Mouse (Mus musculus) adrenal gland, postnatal 25 days (tissue): ENCODE measurements around the gene Hsdl2. TPM values are rescaled to one million over a fixed set of nuclear protein-coding genes. Genes with fewer than 3 reads are reported as not detected.

ENCODE experiments used
- DNase-seq: peaks from one replicate; pipeline ENCODE4 v3.0.0; 2021; ENCODE audit warnings: mixed read lengths
- total RNA-seq: library from RNA; stranded (reverse); gene quantifications from 2 replicates; pipeline ENCODE4 v1.2.3, GENCODE M21; 2021

Gene Hsdl2
- total RNA-seq, 1 experiment from 2014 or later, result 65.0 TPM

- DNase-seq, result peak; percentile 83
These were observed 44.9 kb downstream of the Hsdl2 start, which contains the start of gene E130308A19Rik for GRCm38 (mm10) chr4:59625998-59626910. Gene E130308A19Rik, plus strand, starts transcription at chr4:59626211.

GRCm38 (mm10) chr4:59628255-59628654 lies 46.9 kb downstream of the Hsdl2 start:
- DNase-seq, result no peak

DNA sequence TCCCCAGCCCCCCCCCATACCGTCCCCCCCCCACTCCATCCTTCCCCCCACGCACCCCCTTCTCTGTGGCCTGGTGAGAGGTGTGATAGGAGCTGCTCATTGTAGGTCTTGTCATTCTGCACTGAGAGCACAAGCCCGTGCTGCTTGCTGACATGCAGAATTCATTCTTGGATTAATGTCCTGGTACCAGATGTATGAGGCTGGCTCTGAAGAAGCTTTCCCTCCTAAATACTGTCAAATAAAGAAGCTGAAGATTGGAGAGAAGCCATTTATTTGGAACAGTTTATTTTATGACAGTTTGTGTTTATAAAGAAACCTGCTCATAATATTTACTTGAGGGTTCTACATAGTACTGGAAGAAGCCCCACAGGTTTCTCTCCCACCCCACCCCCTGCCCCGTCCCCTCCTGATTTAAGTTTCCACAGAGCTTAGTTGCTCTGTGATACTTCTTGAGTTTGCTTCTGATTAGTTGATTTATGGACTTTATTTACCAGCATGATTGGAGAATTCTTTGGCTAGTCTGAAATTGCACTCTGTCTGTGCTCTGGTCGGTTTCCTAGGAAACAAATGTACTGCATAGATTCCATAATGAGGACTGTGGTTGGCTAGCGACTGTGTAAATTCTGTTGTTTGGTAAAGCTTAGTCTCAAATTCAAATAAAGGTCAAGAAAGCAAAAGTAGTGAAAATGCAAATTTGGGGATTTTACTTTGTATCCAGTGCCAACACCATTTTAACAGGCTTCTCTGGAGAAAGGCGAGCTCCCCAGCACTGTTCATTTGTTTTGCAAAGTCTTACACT lies 47.9 kb downstream of the Hsdl2 start:
- DNase-seq, result no peak

GRCm38 (mm10) chr4:59630122-59630521 lies 48.8 kb downstream of the Hsdl2 start:
- no peak for DNase-seq

- DNase-seq, result no peak
These were observed 53.2 kb downstream of the Hsdl2 start for GRCm38 (mm10) chr4:59634532-59634931.

DNA sequence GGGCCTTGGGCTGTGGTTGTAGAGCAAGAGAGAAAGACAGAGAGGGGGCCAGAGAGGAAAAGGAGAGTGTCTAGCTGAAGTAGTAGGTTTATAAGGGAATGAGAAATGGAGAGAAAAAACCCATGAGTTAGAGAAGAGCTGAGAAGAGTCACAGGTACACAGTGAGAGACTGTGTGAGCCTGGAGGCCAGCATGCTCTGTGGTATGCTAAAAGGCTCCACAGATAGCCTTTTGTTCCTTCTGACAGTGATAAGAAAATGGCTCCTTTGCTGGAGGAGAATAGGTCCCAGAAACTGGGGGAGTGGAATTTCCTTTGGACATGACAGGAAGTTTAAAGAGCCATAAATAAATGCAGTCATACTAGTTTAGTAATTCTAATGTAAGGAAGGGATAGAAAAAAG lies 57.8 kb downstream of the Hsdl2 start:
- no peak for DNase-seq

DNA sequence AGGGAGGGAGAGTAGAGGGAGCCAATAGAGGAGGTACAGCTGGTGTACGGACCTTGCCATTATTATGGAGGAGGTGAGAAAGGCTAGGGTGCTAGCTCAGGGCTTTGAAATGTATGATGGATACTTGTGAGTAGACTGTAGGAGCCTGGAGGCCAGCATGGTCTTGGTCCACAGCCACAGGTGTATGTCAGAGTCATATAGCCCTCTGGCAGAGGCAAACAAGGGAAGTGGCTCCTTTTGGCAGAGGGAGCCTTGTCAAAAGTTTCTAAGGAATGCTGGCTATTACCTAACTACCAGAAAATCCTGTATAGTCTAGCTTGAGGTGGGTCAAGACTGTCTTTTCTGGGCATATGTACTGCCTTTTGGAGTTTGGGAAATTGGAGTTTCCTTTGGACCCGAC lies 59.4 kb downstream of the Hsdl2 start:
- DNase-seq, result no peak

DNA sequence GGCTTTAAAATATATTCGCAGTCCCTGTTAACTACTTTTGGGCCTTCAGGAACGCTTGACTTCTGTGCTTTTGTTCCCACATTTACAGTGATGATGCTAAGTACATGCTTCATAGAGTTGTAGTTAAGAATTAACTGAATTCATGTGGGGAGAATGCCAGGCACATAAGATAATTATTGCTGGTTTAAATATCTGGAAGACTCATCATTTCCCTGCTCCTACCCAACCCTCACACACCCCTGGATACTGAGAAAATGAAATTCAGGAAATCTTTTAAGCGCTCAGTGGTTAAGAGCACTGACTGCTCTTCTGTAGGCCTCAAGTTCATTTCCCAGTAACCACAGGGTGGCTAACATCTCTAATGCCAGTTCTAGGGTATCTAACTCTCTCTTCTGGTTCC lies 60.7 kb downstream of the Hsdl2 start:
- no peak for DNase-seq

DNA sequence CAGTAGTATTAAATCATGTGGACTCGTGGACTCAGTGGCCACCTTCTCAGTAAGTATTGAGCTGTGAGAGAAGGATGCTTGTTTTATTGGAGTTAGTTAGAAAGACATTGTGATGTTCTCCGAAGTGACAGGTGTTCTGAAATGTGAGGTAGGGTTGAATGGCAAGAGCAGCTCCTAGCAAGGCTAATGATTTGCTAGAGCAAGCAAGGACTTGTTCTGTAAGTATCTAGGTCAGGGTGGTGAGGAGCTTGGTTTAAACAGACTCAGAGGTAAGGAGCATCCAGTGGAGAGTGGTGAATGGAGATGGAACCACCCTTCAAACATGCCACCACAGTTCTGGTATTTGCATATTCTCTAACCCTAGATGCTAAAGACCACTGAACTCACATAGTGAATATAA lies 61.3 kb downstream of the Hsdl2 start:
- no peak for DNase-seq

DNA sequence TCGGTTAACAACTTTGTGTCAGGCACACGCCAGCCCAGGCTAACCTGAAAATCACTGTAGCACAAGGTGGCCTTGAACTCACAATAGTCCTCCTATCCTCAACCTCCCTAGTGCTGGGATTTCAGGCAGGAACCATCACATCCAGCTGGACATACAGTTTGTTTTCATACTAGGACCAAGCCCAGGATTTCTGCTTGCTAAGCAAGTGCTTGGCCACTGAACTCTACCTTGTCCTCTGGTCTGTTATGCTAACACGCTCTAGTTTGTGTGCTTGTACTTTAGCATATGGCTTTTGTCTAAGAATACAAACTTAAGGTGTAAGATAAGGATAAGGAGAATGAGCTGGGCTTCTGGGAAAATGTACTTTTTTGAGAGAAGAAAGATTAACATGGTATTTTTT lies 63.1 kb downstream of the Hsdl2 start:
- DNase-seq, result no peak

DNA sequence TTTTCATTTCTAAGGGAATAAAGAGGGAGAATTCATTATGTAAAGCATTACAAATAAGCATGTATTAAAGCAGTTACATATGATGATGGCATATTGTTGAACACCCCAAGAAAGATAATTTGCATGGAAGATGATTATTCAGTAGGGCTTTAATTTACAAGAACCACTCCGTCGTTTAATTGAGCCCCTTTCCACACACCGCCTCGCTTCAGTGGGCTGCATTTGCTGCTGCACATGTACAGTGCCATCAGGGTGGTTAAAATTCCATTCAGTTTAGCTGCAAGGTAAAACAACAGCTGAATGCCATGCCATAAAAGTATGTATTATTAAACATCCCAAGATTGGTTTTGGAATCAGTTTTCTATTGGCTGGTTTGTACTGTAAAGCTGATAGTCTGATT lies 63.6 kb downstream of the Hsdl2 start:
- DNase-seq, result no peak

DNA sequence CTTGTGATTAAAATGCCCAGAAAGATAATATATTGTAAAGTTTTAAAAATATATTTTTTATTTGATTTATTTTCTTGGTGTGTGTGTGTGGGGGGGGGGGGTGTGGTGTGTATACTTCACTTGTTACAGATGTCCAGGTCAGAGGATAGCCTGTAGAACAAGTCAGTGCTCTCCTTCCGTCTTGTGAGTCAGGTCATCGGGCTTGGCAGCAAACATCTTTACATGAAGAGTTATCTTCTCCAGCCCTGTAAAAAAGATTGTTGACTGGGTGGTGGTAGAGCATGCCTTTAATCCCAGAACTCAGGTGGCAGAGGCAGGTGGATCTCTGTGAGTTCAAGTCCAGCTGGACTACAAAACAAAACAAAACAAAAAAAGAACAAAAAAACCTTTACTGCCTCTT lies 64.2 kb downstream of the Hsdl2 start:
- DNase-seq, result no peak

DNA sequence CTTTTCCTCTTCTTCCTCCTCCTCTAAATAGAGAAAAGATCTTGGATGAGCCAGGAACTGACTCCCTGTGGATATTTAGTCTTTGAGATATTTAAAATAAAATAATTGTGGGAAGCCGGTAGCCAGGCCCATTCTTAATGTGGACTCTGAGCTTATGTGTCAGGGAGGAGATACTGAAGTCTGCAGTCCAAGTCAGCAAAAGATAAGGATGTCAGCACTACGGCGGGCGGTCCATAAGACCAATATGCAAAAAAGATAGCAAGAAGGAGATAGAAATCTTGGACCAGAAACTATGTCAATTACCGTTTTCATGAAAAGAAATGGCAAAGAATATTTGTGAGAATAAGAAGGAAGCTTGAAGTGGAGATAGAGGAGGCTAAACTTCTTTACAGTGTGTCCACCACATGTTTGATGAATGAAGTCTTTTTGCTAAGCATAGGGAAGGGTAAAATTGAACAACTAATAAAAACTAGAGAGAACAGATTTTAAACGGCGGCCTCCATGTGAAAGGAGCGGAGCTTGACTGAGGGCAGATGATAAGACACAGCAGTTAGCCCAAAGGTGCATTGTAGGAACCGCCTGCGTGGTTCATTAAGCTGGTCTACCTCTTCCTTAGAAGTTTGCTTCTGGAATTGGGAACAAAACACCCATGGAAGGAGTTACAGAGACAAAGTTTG lies 64.8 kb downstream of the Hsdl2 start:
- DNase-seq, result no peak

- DNase-seq, result no peak
These were observed 67.8 kb downstream of the Hsdl2 start for GRCm38 (mm10) chr4:59649119-59649518.

- no peak for DNase-seq
These were observed 70.9 kb downstream of the Hsdl2 start for GRCm38 (mm10) chr4:59652166-59652681.

- DNase-seq, result no peak
These were observed 74.8 kb downstream of the Hsdl2 start for GRCm38 (mm10) chr4:59656061-59656642.

DNA sequence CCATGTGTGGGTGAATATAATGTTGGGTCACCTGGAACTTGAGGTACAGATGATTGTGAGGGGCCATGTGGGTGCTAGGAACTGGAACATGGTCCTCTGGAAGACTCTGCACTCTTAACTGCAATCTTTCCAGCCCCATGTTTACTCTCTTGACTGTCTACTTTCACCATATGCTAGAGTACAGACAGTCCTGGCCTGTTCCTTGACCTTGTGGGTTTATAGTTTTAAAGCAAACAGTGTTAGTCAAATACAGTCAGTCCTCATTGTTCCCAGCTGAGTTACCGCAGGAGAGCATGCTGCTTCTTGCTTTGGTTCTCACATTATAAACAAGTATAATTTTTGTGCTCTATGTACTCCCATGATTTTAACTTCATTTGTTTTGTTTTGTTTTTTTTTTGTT lies 80.8 kb downstream of the Hsdl2 start:
- DNase-seq, result no peak

DNA sequence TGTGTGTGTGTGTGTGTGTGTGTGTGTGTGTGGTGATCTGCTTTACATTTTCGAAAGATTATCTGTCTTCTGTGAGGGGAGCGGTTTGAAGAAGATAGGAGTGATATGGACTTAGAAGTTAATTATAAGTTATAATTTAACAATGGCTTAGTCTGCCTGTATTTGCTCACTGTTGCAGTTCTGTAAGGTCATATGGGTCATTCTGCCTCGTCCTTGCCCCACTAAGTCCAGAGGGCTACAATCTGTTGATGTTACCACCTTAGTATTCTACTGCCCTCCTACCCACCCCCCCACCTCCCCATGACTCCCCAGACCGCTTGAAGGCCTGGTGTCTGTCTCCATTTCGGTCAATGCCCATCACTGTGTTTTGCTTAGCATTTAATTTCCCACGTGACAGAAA lies 82.1 kb downstream of the Hsdl2 start:
- DNase-seq, result no peak

- DNase-seq, result no peak
These were observed 85.4 kb downstream of the Hsdl2 start for GRCm38 (mm10) chr4:59666550-59667317.

DNA sequence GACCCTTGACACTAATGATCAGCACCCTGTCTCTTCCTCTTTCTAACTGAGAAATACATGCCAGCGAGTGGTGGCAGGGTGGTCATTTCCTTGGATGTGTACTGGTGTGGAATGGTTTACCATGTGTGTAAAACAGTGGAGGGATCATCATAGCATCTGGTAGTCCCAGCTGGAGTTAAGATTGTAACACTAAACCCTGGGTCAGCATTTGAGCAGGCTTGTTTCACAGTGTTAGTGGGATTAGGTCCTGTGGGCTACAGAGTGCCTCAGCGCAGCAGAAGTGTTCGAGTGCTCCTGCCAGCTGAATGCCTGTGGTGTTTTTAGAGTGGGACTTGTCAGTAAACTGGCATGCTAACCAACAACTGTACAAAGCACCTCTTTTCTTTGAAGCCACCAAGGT lies 86.7 kb downstream of the Hsdl2 start:
- DNase-seq, result no peak
